Mouse (Mus musculus): ENCODE measurements around the gene Scn4b.

The Scn4b gene

DNA sequence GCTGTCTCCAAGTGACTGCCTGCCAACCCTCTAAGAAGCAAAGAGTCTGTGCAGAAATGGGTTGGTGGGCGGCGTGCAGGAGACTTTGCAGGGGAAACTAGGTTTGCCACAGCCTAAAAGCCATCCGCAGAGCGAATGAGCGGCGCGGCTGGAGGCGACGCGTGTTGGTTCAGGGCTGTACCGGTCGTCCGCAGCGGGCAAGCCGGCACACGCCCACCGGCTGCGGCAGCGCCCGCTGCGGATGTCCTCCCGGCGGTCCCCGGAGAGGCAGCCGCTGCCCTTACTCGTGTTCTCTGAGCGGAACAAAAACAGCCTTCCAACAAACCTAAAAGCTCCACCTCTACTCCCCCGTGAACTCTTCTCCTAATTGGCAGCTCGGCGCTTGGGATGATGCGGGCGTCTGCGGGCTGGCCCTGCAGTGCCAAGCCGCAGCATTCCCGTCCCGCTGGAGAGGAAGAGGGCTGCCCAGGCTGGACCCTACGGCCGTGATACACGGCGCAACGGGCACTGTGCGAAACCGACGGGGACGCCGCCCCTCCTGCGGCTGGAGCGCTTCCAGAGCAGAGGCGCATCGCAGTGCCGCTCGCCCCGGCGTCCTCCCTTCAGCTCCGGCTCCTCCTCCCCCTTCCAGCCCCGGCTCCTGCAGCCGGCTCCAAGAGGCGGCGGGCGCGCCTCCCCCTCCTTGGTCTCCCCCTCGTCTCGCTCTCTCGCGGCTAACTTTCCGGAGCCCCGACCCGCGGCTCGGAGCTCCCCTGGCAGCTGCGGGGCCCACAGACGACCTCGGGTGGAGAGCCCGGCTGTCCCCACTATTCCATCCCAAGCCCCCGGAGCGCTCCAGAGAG, at the start of gene Scn4b:
TSS of gene Scn4b (plus strand) at position 205 of the 842 bp plus-strand sequence.
- peak in 1 of 2 experiments; percentile 41 for DNase-seq (ENCODE audit: low read depth in 2 of 2, low spot score in 2 of 2)

DNA sequence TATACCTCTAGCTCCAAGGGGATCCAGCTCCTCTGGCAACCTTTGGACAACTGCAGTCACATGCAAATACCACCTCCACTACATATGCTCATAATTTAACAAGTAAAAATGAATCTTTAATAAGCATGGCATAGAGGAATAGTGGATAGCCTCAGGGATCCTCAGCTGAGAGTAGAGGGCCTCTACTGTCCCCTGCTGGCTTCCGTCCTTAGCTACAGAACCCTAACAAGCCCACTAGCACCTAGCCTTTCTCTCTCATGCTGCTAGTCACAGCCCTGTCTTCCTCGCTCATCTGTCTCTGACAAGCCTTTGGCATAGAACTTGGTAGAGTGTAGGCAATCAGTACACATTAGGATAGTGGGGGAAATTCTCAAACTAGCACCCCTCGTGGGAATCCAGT, 47.4 kb upstream of the Scn4b start:
- no peak for DNase-seq (ENCODE audit: low read depth in 2 of 2, low spot score in 2 of 2)

DNA sequence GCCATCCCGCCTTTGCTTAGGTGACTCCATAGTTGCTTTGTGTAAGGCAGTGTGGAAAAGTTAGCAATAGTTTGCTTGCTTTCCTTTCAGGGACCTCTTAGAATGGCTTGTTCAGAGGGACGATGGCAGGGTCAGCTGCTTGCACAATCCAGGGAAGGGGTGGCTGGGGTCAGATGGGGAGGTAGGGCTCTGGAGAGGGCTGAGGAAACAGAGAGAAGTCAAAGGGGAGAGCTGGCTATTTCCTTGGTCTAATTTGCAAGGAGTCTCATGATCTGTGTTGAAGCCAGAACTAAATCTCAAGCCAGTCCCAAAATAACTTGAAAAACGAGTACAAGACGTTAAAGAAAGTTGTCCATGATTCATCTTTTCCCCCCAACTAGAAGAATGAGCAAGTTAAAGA, 45.6 kb upstream of the Scn4b start:
- no peak for DNase-seq (ENCODE audit: low read depth in 2 of 2, low spot score in 2 of 2)

DNA sequence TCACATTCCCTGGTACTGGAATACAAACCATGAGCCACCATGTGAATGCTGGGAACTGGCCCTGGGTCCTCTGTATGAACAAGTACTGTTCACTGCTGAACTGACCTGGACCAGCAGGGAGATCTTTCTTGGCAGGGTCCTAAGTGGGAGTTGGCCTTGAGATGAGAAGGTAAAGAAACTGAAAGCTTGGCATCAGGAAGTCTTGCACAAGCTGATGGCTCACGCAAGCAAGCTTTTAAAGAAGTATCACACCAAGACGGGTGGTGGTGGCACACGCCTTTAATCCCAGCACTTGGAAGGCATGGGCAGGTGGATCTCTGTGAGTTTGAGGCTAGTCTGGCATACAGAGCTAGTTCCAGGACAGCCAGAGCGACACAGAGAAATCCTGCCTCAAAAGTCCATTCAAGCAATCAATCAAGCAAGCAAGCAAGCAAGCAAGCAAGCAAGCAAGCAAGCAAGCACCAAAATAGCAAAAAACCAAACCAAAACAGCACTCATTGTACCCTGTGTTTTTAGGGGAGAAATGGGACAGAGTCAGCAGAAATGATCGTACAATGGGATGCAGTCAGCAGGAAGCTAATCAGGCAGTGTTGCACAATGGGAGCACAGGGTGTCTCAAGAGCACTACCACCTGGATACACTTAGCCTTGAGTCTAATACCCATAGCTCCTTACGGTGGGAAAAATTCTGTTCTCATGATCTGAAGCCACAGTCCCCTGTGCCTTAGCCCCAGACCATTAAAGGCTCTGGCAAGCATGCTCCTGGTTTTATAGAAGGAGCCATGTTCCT, 42.9 kb upstream of the Scn4b start:
- no peak for DNase-seq (ENCODE audit: low read depth in 2 of 2, low spot score in 2 of 2)

- DNase-seq (ENCODE audit: low read depth in 2 of 2, low spot score in 2 of 2): no peak
These were observed 40.3 kb upstream of the Scn4b start for GRCm38 (mm10) chr9:45097877-45098276.

- peak; percentile 35 to 52 for DNase-seq (ENCODE audit: low read depth in 2 of 2, low spot score in 2 of 2)
These were observed 39.8 kb upstream of the Scn4b start for GRCm38 (mm10) chr9:45098426-45098825.

DNA sequence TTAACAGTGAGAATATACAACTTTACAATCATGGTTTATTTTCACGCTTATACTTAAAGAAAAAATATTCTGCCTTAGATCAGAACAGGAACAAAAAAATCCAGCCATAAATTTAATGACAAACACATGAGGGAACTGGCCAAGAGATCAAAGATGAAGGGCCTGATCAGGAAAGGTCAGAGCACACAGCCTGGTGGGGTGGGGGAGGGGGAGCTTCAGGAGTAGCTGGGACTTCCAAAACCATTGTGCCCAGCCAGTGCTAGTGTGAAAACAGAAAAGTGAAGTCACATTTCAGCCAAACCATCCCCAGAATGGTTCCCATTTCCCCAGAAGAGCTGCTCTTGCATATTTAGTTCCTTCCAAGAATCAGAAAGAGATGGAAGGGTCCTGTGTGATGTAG, 35.7 kb upstream of the Scn4b start:
- DNase-seq (ENCODE audit: low read depth in 2 of 2, low spot score in 2 of 2): no peak

DNA sequence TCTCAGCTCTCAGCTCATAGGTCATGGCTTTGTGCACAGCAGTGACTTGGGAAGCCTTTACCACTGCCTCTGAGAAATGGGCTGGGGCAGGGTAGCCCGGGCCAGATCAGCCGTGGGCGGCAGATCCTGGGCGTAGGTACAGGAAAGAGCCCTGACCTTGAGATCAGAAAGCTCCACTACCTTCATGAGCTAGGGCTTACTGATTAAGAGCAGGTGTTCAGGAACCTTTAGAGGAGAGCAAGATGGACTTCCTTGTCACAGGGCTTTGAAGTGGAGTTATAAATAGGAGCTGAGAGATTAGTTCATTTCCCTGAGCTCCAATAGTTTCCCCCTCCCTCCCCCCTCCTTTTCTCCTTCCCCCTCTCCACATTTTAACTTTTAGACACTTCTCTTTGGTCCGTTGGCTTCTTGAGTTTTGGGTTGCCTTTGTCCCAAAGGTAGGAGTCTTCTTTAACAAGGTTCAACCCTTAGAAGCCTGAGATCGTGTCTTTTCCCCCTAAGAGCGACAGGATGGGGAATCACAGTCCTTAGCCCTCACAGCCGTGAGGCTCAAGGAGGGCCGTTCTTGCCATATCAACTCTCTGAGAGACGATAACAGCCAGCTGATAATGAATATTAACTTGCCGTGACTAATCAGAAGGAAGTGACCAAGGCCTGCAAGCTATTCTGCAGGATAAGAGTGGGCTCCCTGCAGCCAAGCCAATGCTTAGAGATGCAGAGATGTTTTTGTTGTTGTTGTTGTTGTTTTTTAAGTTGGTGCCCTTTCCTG, 34.8 kb upstream of the Scn4b start:
- no peak for DNase-seq (ENCODE audit: low read depth in 2 of 2, low spot score in 2 of 2)

DNA sequence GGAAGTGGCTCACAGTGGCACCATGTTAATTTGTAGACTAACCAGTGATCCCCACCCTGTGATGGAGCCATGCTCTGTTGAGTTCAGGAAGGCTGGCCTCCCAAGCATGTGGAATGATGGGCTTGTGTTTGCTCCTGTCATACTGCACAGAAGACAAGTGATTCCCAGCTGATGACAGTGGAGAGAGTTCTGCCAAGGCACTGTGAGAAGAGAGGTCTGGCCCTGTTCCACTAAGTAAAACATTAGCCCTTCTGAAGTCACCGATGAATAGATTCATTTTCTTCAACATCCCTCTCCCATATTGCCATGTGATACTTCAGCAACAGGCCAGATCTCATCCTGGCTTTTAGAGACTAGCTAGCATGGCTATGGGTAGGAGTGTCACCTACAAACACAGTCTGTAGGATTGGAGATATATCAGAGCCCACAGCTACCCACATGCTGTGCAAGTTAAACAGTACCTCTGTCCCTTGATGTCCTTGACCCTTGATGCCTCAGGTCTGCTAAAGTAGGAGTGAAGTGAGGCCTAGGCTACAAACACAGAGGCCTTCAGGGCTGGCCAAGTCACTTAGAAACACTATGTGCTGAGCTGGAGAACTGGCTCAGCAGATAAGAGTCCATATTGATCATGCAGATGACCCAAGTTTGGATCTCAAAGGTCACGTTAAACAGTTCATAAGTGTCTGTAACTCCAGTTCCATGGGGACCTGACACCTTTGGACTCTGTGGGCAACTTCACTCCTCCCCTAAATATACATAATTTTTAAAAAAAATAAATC, 32.4 kb upstream of the Scn4b start:
- no peak for DNase-seq (ENCODE audit: low read depth in 2 of 2, low spot score in 2 of 2)

- no peak for DNase-seq (ENCODE audit: low read depth in 2 of 2, low spot score in 2 of 2)
These were observed 22.5 kb upstream of the Scn4b start for GRCm38 (mm10) chr9:45115706-45116105.

DNA sequence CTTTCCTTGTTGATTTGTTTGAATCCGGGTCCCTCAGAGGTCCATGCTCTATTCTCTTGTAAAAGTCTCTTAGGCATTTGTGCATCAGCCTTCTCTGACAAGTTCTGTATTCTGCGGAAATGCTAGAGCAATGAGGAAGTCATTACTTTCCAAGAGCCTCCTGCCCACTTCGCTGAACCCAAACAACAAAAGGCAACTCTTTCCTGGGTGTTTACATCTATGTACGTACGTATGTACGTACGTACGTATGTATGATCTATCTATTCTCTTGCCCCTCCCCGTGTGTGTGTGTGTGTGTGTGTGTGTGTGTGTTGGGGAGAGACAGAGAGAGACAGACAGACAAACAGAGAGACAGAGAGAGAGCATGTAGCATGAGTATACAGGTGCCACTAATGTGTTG, 21.4 kb upstream of the Scn4b start:
- DNase-seq (ENCODE audit: low read depth in 2 of 2, low spot score in 2 of 2): peak; percentile 50

DNA sequence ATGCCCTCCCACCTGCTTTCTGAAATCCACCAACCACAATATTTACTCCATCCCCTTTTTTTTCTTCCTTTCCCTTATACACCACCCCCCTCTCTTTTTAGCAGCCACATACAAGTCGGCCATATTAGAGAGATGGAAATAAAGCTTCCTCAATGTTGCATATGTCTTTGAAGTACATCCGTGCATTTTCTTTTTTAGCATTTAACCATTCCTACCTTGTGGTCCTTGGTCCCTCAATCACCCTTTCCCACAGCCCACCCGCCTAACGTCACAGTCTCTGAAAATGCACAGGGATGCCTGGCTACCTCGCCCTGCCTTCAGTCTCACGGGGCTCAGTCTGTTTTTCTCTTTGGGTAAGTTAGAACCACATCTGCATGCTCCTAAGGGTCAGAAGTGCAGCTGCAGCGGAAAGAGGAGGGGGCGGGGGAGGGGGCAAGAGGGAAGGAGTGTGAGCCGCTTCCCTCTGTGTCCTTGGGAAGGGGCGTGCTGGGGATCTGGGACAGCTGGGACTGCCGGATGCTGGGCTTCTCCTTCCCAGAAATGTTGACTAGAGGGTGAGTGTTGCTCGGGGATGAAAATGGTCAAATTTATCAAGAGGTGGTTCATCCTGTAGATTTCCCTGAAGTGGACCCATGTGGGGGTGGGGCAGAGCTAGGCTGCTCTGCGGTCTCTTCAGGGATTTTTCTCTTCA, 20.3 kb upstream of the Scn4b start, which contains the start of gene Scn2b:
TSS of gene Scn2b (plus strand) at position 42 of the 691 bp plus-strand sequence.
- DNase-seq (ENCODE audit: low read depth in 2 of 2, low spot score in 2 of 2): no peak

GRCm38 (mm10) chr9:45118552-45118951, 19.6 kb upstream of the Scn4b start:
- no peak for DNase-seq (ENCODE audit: low read depth in 2 of 2, low spot score in 2 of 2)

- no peak for DNase-seq (ENCODE audit: low read depth in 2 of 2, low spot score in 2 of 2)
These were observed 18.8 kb upstream of the Scn4b start for GRCm38 (mm10) chr9:45119316-45119953.

GRCm38 (mm10) chr9:45119954-45120530, 18.2 kb upstream of the Scn4b start:
- DNase-seq (ENCODE audit: low read depth in 2 of 2, low spot score in 2 of 2): no peak

- no peak for DNase-seq (ENCODE audit: low read depth in 2 of 2, low spot score in 2 of 2)
These were observed 17.6 kb upstream of the Scn4b start for GRCm38 (mm10) chr9:45120567-45120966.

DNA sequence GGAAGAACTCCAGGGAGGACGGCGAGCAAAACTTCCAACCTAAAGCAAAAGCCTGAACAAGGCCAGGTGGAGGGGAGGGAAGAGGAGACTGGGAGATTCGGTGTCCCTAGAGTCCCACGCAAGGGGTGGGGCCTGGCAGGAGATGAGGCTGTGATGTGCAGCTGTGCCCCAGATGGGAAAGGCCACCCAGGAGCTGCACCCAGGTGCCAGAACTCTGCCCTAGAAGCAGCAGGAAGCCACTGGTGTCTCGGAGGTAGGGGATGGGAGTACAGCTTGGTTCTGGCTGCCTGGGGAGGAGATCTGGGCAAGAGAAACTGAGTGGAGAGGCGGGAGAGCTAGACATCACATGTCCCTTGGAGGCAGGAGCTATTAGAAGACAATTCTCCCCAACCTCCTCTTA, 17.2 kb upstream of the Scn4b start:
- no peak for DNase-seq (ENCODE audit: low read depth in 2 of 2, low spot score in 2 of 2)

- DNase-seq (ENCODE audit: low read depth in 2 of 2, low spot score in 2 of 2): peak; percentile 71 to 81
These were observed 16.4 kb upstream of the Scn4b start for GRCm38 (mm10) chr9:45121769-45122168.

DNA sequence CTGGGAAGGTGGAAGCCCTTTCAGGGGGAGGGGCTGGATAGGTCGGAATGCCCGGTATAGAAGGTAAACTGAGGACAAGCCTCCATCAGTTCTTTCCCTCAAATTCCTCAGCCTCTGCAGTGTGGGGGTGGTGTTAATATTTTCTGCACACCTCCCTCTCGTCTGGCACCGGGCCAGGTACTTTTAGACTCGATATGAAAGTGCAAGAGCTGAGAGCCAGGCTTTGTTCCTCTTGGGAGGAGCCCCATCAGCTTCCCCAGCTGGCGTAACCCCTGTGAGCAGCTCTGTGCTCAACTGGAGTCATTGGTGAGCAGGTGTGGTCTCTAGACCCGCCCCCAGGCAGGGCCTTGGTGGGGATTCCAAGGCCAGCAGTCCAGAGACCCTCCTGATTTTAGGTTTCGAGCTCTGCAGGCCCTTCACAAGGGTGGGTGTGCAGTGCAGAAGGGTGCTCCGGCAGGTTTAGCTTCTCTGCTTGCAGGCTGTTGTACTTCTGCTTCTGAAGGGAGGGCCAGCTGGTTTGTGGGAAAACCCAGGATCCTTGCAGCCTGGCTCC, 15.9 kb upstream of the Scn4b start:
- DNase-seq (ENCODE audit: low read depth in 2 of 2, low spot score in 2 of 2): peak; percentile 48 to 53

All from CD8-positive naive resting alpha-beta T cell, adult 2 months (primary cell).